Mouse (Mus musculus) megakaryocyte progenitor cell, adult 5-6 weeks (primary cell): Measurements from ENCODE around the gene Cacng7. TPM values are rescaled to one million over a fixed set of nuclear protein-coding genes. Genes with fewer than 3 reads are reported as not detected.
A peak's percentile ranks its signal among the peaks of the same experiment; 100 is the strongest.

Source experiments
- ATAC-seq: replicated peaks from 2 replicates; pipeline ENCODE4 v1.8.0; 2016; ENCODE audit warnings: mild to moderate bottlenecking, moderate TSS enrichment, inconsistent platforms; ENCODE audit not compliant: poor library complexity
- total RNA-seq, 2 experiments: library from RNA; stranded (forward) in 1 of 2; stranded (reverse) in 1 of 2; fragments of 157-497, 149-512 nt in 1 of 2; fragments of 200-1000 nt in 1 of 2; gene quantifications; 2 replicates each; pipeline versions ENCODE4 v1.2.3 to v1.2.4; 2015 to 2017

The Cacng7 gene
- total RNA-seq, 2 experiments from 2014 or later: not detected

GRCm38 (mm10) chr7:3338286-3338935 lies 5.7 kb downstream of the Cacng7 start:
- no peak for ATAC-seq

- no peak for ATAC-seq
Observed at GRCm38 (mm10) chr7:3339010-3339409, 6.3 kb downstream of the Cacng7 start.

- no peak for ATAC-seq
Observed at GRCm38 (mm10) chr7:3343861-3344260, 11.1 kb downstream of the Cacng7 start.

GRCm38 (mm10) chr7:3345301-3345700 lies 12.5 kb downstream of the Cacng7 start:
- ATAC-seq: no peak

GRCm38 (mm10) chr7:3347366-3348287 lies 14.9 kb downstream of the Cacng7 start:
- no peak for ATAC-seq

GRCm38 (mm10) chr7:3348326-3348725 lies 15.6 kb downstream of the Cacng7 start:
- ATAC-seq: no peak

- ATAC-seq: no peak
Observed at GRCm38 (mm10) chr7:3349775-3350174, 17.0 kb downstream of the Cacng7 start.

- ATAC-seq: no peak
Observed at GRCm38 (mm10) chr7:3351536-3351935, 18.8 kb downstream of the Cacng7 start.

- ATAC-seq: no peak
Observed at GRCm38 (mm10) chr7:3354850-3355249, 22.1 kb downstream of the Cacng7 start.

- no peak for ATAC-seq
Observed at GRCm38 (mm10) chr7:3360678-3361077, 27.9 kb downstream of the Cacng7 start.

GRCm38 (mm10) chr7:3365547-3366279 lies 33.0 kb downstream of the Cacng7 start:
- peak; percentile 83 for ATAC-seq

GRCm38 (mm10) chr7:3366705-3367516 lies 34.2 kb downstream of the Cacng7 start:
- peak; percentile 27 for ATAC-seq

- ATAC-seq: no peak
Observed at GRCm38 (mm10) chr7:3367569-3367968, 34.8 kb downstream of the Cacng7 start.

GRCm38 (mm10) chr7:3368311-3368710 lies 35.6 kb downstream of the Cacng7 start:
- no peak for ATAC-seq

- peak; percentile 19; the same call in 1 of the 2 replicates for ATAC-seq
Observed at GRCm38 (mm10) chr7:3369189-3369588, 36.4 kb downstream of the Cacng7 start.

GRCm38 (mm10) chr7:3370407-3370806 lies 37.7 kb downstream of the Cacng7 start:
- ATAC-seq: no peak

- ATAC-seq: no peak
Observed at GRCm38 (mm10) chr7:3372376-3372775, 39.6 kb downstream of the Cacng7 start.

- ATAC-seq: no peak
Observed at GRCm38 (mm10) chr7:3373754-3374153, 41.0 kb downstream of the Cacng7 start.

GRCm38 (mm10) chr7:3376831-3377230 lies 44.1 kb downstream of the Cacng7 start:
- ATAC-seq: peak; percentile 80

- ATAC-seq: no peak
Observed at GRCm38 (mm10) chr7:3382123-3382522, 49.4 kb downstream of the Cacng7 start.
